Mouse (Mus musculus) MEL (cell line): Measurements from ENCODE around the gene Dzip1. TPM values are rescaled to one million over a fixed set of nuclear protein-coding genes. Genes with fewer than 3 reads are reported as not detected.
A peak's percentile ranks its signal among the peaks of the same experiment; 100 is the strongest.

Experiments
- DNase-seq: peaks from one replicate; pipeline ENCODE4 v3.0.0; 2011; ENCODE audit warnings: low read depth, low spot score
- H3K27ac ChIP-seq: 2 replicates; pipeline ENCODE4 v1.5.1; 2012; ENCODE audit warnings: low read depth, mild to moderate bottlenecking, control low read depth, low read length, moderate library complexity; ENCODE audit not compliant: control insufficient read depth
- H3K27me3 ChIP-seq, 2 experiments: fragments of 150-350 bp in 1 of 2; sonication (generic) in 1 of 2; 2 replicates each; pipeline ENCODE4 v1.6.1; 2012; ENCODE audit warnings: low read length in 2 of 2, mild to moderate bottlenecking in 2 of 2, improper control_type of control experiment in 1 of 2, moderate library complexity in 1 of 2; ENCODE audit not compliant: insufficient read depth in 2 of 2, control insufficient read depth in 1 of 2
- H3K36me3 ChIP-seq, 2 experiments: 2 replicates each; pipeline ENCODE4 v1.6.1; 2012 to 2014; ENCODE audit warnings: low read length in 2 of 2, improper control_type of control experiment in 1 of 2, inconsistent platforms in 1 of 2, mild to moderate bottlenecking in 1 of 2; ENCODE audit not compliant: insufficient read depth in 2 of 2, control insufficient read depth in 1 of 2
- H3K4me1 ChIP-seq, 2 experiments: fragments of 150-350 bp in 1 of 2; sonication (generic) in 1 of 2; 2 replicates each; pipeline ENCODE4 v1.6.1; 2012; ENCODE audit warnings: low read length in 2 of 2, improper control_type of control experiment in 1 of 2, mild to moderate bottlenecking in 1 of 2; ENCODE audit not compliant: insufficient read depth in 2 of 2, control insufficient read depth in 1 of 2
- H3K4me3 ChIP-seq, 2 experiments: fragments of 150-350 bp in 1 of 2; sonication (generic) in 1 of 2; 2 replicates each; pipeline ENCODE4 v1.5.1; 2012; ENCODE audit warnings: low read depth in 2 of 2, low read length in 2 of 2, mild to moderate bottlenecking in 2 of 2, moderate library complexity in 2 of 2, control low read depth in 1 of 2, improper control_type of control experiment in 1 of 2; ENCODE audit not compliant: control insufficient read depth in 1 of 2, insufficient read depth in 1 of 2
- H3K79me2 ChIP-seq: 2 replicates; pipeline ENCODE4 v1.6.1; 2012; ENCODE audit warnings: mild to moderate bottlenecking, low read length, moderate library complexity; ENCODE audit not compliant: control insufficient read depth, poor library complexity, insufficient read depth
- H3K9ac ChIP-seq: 2 replicates; pipeline ENCODE4 v1.6.1; 2012; ENCODE audit warnings: low read depth, mild to moderate bottlenecking, control low read depth, low read length, moderate library complexity; ENCODE audit not compliant: control insufficient read depth, poor library complexity, severe bottlenecking
- H3K9me3 ChIP-seq: fragments of 150-350 bp; sonication (generic); replicated peaks from 2 replicates; pipeline ENCODE4 v1.6.1; 2012; ENCODE audit warnings: mild to moderate bottlenecking, low read length, improper control_type of control experiment, moderate library complexity; ENCODE audit not compliant: insufficient read depth
- BHLHE40 ChIP-seq: IDR thresholded peaks from 2 replicates; pipeline ENCODE4 v1.6.1; 2012; ENCODE audit warnings: low read depth, mild to moderate bottlenecking, inconsistent platforms, low read length, improper control_type of control experiment, borderline replicate concordance
- CHD2 ChIP-seq: IDR thresholded peaks from 2 replicates; pipeline ENCODE4 v1.6.1; 2011; ENCODE audit warnings: low read length, improper control_type of control experiment
- CTCF ChIP-seq, 3 experiments: IDR thresholded peaks in 2 of 3; conservative IDR thresholded peaks in 1 of 3; 2 replicates each; pipeline ENCODE4 v1.5.1; 2011 to 2012; ENCODE audit warnings: low read length in 3 of 3, low read depth in 2 of 3, mild to moderate bottlenecking in 2 of 3, improper control_type of control experiment in 1 of 3, inconsistent platforms in 1 of 3, mixed read lengths in 1 of 3, moderate library complexity in 1 of 3; ENCODE audit not compliant: control insufficient read depth in 1 of 3, insufficient read depth in 1 of 3, poor library complexity in 1 of 3, severe bottlenecking in 1 of 3
- E2F4 ChIP-seq: IDR thresholded peaks from 2 replicates; pipeline ENCODE4 v1.6.1; 2011; ENCODE audit warnings: low read depth, low read length, improper control_type of control experiment, borderline replicate concordance
- ELF1 ChIP-seq: IDR thresholded peaks from 2 replicates; pipeline ENCODE4 v1.6.1; 2014; ENCODE audit warnings: low read depth, mild to moderate bottlenecking, inconsistent platforms, low read length, improper control_type of control experiment, moderate library complexity
- ETS1 ChIP-seq: IDR thresholded peaks from 2 replicates; pipeline ENCODE4 v1.6.1; 2012; ENCODE audit warnings: low read depth, mild to moderate bottlenecking, inconsistent platforms, low read length, improper control_type of control experiment, moderate library complexity
- MAFK ChIP-seq: IDR thresholded peaks from 2 replicates; pipeline ENCODE4 v1.6.1; 2011; ENCODE audit warnings: low read depth, mild to moderate bottlenecking, low read length, improper control_type of control experiment, borderline replicate concordance
- MEF2A ChIP-seq: IDR thresholded peaks from 2 replicates; pipeline ENCODE4 v1.6.1; 2014; ENCODE audit warnings: low read depth, mild to moderate bottlenecking, inconsistent platforms, low read length, improper control_type of control experiment; ENCODE audit not compliant: poor library complexity, insufficient replicate concordance, severe bottlenecking; ENCODE audit errors: extremely low read depth
- NELFE ChIP-seq: IDR thresholded peaks from 2 replicates; pipeline ENCODE4 v1.6.1; 2011; ENCODE audit warnings: low read depth, low read length, improper control_type of control experiment
- POLR2A ChIP-seq, 2 experiments: IDR thresholded peaks; 2 replicates each; pipeline ENCODE4 v1.6.1; 2011 to 2012; ENCODE audit warnings: low read length in 2 of 2, mild to moderate bottlenecking in 2 of 2, control low read depth in 1 of 2, improper control_type of control experiment in 1 of 2, low read depth in 1 of 2, moderate library complexity in 1 of 2; ENCODE audit not compliant: control insufficient read depth in 1 of 2, insufficient read depth in 1 of 2, poor library complexity in 1 of 2
- RAD21 ChIP-seq: IDR thresholded peaks from 2 replicates; pipeline ENCODE4 v1.6.1; 2011; ENCODE audit warnings: mild to moderate bottlenecking, low read depth, low read length, improper control_type of control experiment
- SIN3A ChIP-seq: IDR thresholded peaks from 2 replicates; pipeline ENCODE4 v1.6.1; 2012; ENCODE audit warnings: low read length, improper control_type of control experiment, inconsistent platforms
- TAL1 ChIP-seq: IDR thresholded peaks from 2 replicates; pipeline ENCODE4 v1.6.1; 2012; ENCODE audit warnings: mild to moderate bottlenecking, inconsistent platforms, low read length, moderate library complexity, mixed read lengths
- TBP ChIP-seq: IDR thresholded peaks from 2 replicates; pipeline ENCODE4 v1.8.0; 2011; ENCODE audit warnings: low read depth, low read length, improper control_type of control experiment
- TCF12 ChIP-seq: IDR thresholded peaks from 2 replicates; pipeline ENCODE4 v1.6.1; 2014; ENCODE audit warnings: low read depth, mild to moderate bottlenecking, inconsistent platforms, low read length, improper control_type of control experiment, moderate library complexity
- ZC3H11A ChIP-seq: IDR thresholded peaks from 2 replicates; pipeline ENCODE4 v1.6.1; 2012; ENCODE audit warnings: low read depth, mild to moderate bottlenecking, inconsistent platforms, low read length, improper control_type of control experiment
- ZKSCAN1 ChIP-seq: IDR thresholded peaks from 2 replicates; pipeline ENCODE4 v1.6.1; 2012; ENCODE audit warnings: low read depth, mild to moderate bottlenecking, inconsistent platforms, low read length, improper control_type of control experiment, moderate library complexity
- polyA plus RNA-seq, 2 experiments: library from polyadenylated mRNA; stranded (reverse) in 1 of 2; unstranded in 1 of 2; fragments of >175 nt in 1 of 2; fragments of >200 nt in 1 of 2; gene quantifications; 2 replicates each; pipeline versions ENCODE4 v1.2.1 to v1.2.4; 2012; ENCODE audit warnings: low replicate concordance in 2 of 2, low read depth in 1 of 2; ENCODE audit not compliant: insufficient read length in 2 of 2, insufficient read depth in 1 of 2, missing spikeins in 1 of 2
- total RNA-seq: library from RNA; depleted of rRNA; stranded (reverse); fragments of 300-350 nt; gene quantifications from 2 replicates; pipeline ENCODE4 v1.2.3, GENCODE M21; 2012

Dzip1 gene
- total and polyA plus RNA-seq, 3 experiments = 0.35 to 1.8 TPM; not detected in 1

GRCm38 (mm10) chr14:118900911-118901310, 24.3 kb downstream of the Dzip1 start:
- Histone ChIP-seq H3K4me1 (no peaks in the 10 kb centered on the region; a peak in 1 of 4 replicates), H3K27me3 (no peaks in the 10 kb centered on the region), H3K79me2 (no peaks in the 10 kb centered on the region), H3K27ac (no peak overlapping the region), H3K9ac (no peak overlapping the region), H3K36me3 (no peaks in the 10 kb centered on the region; a peak in 1 of 4 replicates), H3K9me3 (no peaks in the 10 kb centered on the region), H3K4me3 (no peak overlapping the region)
- DNase-seq = no peak
- TF ChIP-seq CTCF (IDR thresholded peaks at IDR 0.05 in 2 of 3, conservative IDR thresholded peaks at IDR 0.05 in 1 of 3; ENCODE audit: control insufficient read depth in 1 of 3, insufficient read depth in 1 of 3, low read depth in 2 of 3, low read length in 3 of 3, poor library complexity in 1 of 3, severe bottlenecking in 1 of 3) (peak in 1 of 3 experiments; percentile 6; a peak in 1 of 6 replicates), TAL1 (no peak)

- no peak overlapping the region for H3K9ac ChIP-seq
- H3K27me3 ChIP-seq = no peaks in the 10 kb centered on the region
- no peaks in the 10 kb centered on the region; a peak in 1 of 4 replicates for H3K4me1 ChIP-seq
- H3K4me3 ChIP-seq = no peak overlapping the region
- TF ChIP-seq NELFE (no peak), E2F4 (no peak), TBP (no peak), RAD21 (peak; percentile 20), ELF1 (no peak), ZC3H11A (no peak), CTCF (IDR thresholded peaks at IDR 0.05 in 2 of 3, conservative IDR thresholded peaks at IDR 0.05 in 1 of 3; ENCODE audit: control insufficient read depth in 1 of 3, insufficient read depth in 1 of 3, low read depth in 2 of 3, low read length in 3 of 3, poor library complexity in 1 of 3, severe bottlenecking in 1 of 3) (peak in 2 of 3 experiments; percentile 20 to 29; a peak in 4 of 6 replicates), SIN3A (no peak), CHD2 (no peak)
- no peak for DNase-seq
- H3K36me3 ChIP-seq = no peaks in the 10 kb centered on the region; a peak in 1 of 4 replicates
- H3K79me2 ChIP-seq = no peaks in the 10 kb centered on the region
- H3K27ac ChIP-seq = no peak overlapping the region
- H3K9me3 ChIP-seq = no peaks in the 10 kb centered on the region
Observed at GRCm38 (mm10) chr14:118899940-118900339, 25.3 kb downstream of the Dzip1 start.

GRCm38 (mm10) chr14:118895655-118896054, 29.6 kb downstream of the Dzip1 start:
- no peak for TF ChIP-seq NELFE
- TF ChIP-seq MAFK = no peak
- TF ChIP-seq ETS1 = no peak
- no peak for TF ChIP-seq ZKSCAN1
- no peak for TF ChIP-seq BHLHE40
- TF ChIP-seq POLR2A (IDR thresholded peaks at IDR 0.05; ENCODE audit: control insufficient read depth in 1 of 2, insufficient read depth in 1 of 2, low read depth in 1 of 2, low read length in 2 of 2, poor library complexity in 1 of 2) = no peak
- TF ChIP-seq TCF12 = no peak
- no peak for TF ChIP-seq MEF2A
- TF ChIP-seq, all 39 proteins: peak for 0
- Histone ChIP-seq H3K4me3 (no peak overlapping the region), H3K79me2 (no peaks in the 10 kb centered on the region), H3K4me1 (no peaks in the 10 kb centered on the region), H3K9ac (no peak overlapping the region), H3K36me3 (no peaks in the 10 kb centered on the region), H3K27ac (no peak overlapping the region), H3K27me3 (no peaks in the 10 kb centered on the region), H3K9me3 (no peaks in the 10 kb centered on the region)
- DNase-seq = no peak
